Mouse (Mus musculus): ENCODE results near the gene Toe1. TPM values are rescaled to one million over a fixed set of nuclear protein-coding genes. Genes with fewer than 3 reads are reported as not detected.

Toe1 gene
- polyA plus RNA-seq, 1 experiment from 2014 or later, result 32.0 TPM

DNA sequence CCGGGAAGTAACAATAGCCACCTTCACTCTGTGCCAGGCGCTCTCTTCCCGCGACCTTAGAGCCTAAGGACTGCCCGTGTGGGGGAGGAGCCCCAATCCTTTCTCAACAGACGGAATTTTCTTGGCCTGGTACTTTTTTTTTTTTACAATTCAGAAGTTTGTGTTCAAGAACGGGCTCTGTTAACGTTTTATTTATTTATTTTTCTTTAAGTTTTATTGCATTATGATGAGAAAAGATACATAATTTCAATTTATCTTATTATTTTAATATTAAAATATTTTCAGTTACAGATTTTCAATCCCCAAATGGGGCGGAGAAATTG lies 14.2 kb upstream of the Toe1 start, which contains the start of gene Hpdl:
Gene Hpdl (minus strand): TSS at position 14 of the 323 bp plus-strand sequence.
- Histone ChIP-seq H3K27me3 (peaks cover 38% of the 10 kb centered on the region), H3K4me3 (replicated peaks) (peak within 1 kb of the TSS; percentile 47), H3K27ac (no peak within 1 kb of the TSS), H3K4me1 (peaks cover 31% of the 10 kb centered on the region), H3K9me3 (no peaks in the 10 kb centered on the region), H3K36me3 (replicated peaks) (peaks cover 14% of the 10 kb centered on the region), H3K9ac (peak within 1 kb of the TSS; percentile 61), H3K4me2 (peak within 1 kb of the TSS; percentile 94)
- 12% methylated on average over 9 of the region's 9 CpGs for WGBS
- ATAC-seq (ENCODE audit: low FRiP score), result peak; percentile 28; the same call in 1 of the 2 replicates

DNA sequence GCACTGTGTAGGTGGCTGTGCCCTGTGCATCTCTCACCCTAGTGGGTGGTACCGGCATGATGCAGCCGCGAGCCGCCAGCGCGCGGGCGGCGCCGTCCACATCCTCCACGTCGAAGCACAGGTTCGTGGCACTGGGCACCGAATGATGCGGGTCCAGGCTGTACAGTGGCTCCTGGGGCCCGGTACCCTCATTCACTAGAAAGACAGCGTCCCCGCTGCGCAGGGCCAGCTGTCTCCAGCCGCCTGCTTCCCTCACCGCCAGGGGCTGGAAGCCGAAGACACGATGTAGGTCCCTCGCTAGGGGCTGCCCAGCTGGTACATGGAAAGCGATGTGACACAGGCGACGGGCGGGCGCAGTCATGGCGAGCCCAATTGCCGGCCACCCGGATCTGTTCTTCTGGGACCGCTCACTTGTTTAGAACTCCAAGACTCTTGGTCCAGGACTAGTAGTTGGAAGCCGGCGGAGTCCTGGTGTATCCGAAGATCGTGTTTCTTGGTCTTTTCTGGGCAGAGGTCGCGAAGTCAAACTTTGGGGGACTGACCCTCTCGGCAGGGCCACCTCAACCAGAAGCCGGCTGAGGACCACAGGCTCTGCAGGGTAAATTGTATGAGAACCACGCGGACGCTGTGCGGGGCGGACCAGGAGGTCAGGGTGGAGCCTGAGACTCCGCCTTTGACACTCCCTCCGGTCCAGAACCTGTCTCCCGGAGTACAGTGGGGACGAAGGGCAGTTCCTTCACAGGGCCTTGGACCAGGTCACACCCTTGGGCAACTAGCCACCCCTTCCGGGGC lies 13.7 kb upstream of the Toe1 start:
- Histone ChIP-seq H3K4me1 (peaks cover 31% of the 10 kb centered on the region), H3K9ac (peak overlapping the region; percentile 61), H3K4me3 (replicated peaks) (peak overlapping the region; percentile 47), H3K4me2 (peak overlapping the region; percentile 94), H3K27me3 (peaks cover 38% of the 10 kb centered on the region), H3K36me3 (replicated peaks) (peaks cover 20% of the 10 kb centered on the region), H3K27ac (no peak overlapping the region), H3K9me3 (no peaks in the 10 kb centered on the region)
- ATAC-seq (ENCODE audit: low FRiP score), result peak; percentile 70
- WGBS, result under 1% methylated on average over 51 of the region's 51 CpGs

GRCm38 (mm10) chr4:116819968-116820901 lies 12.8 kb upstream of the Toe1 start:
- Histone ChIP-seq H3K36me3 (replicated peaks) (peaks cover 26% of the 10 kb centered on the region), H3K4me1 (peaks cover 28% of the 10 kb centered on the region), H3K9me3 (no peaks in the 10 kb centered on the region), H3K4me3 (replicated peaks) (peak overlapping the region; percentile 47), H3K9ac (peak overlapping the region; percentile 61), H3K4me2 (peak overlapping the region; percentile 94), H3K27ac (no peak overlapping the region), H3K27me3 (peaks cover 38% of the 10 kb centered on the region)
- ATAC-seq (ENCODE audit: low FRiP score), result no peak; the same call in 1 of the 2 replicates
- 22% methylated on average over 32 of the region's 32 CpGs for WGBS

DNA sequence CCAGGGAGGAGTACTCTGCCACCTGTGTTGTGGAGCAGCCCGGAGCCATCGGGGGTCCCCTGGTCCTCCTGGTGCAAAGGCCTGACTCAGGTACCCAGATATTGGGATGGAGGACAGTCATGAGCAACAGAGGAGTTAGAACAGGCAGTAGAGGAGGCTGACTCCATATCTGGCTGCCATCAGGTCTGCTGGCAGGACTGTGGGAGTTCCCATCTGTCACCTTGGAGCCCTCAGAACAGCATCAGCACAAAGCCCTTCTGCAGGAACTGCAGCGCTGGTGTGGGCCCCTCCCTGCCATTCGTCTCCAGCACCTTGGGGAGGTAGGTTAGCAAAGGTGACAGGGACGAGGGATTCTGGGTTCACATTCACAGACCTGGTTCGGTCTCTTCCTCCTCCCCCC lies 10.0 kb upstream of the Toe1 start:
- no peak overlapping the region for H3K27ac ChIP-seq
- H3K4me1 ChIP-seq, result peaks cover 14% of the 10 kb centered on the region
- peaks cover 27% of the 10 kb centered on the region for H3K36me3 ChIP-seq (replicated peaks)
- no peaks in the 10 kb centered on the region for H3K9me3 ChIP-seq
- WGBS, result 96% methylated on average over 6 of the region's 6 CpGs
- H3K9ac ChIP-seq, result no peak overlapping the region; the same call in 1 of the 2 replicates
- no peak overlapping the region for H3K4me3 ChIP-seq (replicated peaks)
- no peak for ATAC-seq (ENCODE audit: low FRiP score)
- peaks cover 29% of the 10 kb centered on the region for H3K27me3 ChIP-seq
- H3K4me2 ChIP-seq, result no peak overlapping the region

- H3K4me3 ChIP-seq (replicated peaks), result no peak overlapping the region
- peaks cover 1% of the 10 kb centered on the region; the same call in 1 of the 2 replicates for H3K4me1 ChIP-seq
- H3K4me2 ChIP-seq, result no peak overlapping the region
- H3K27me3 ChIP-seq, result peaks cover 14% of the 10 kb centered on the region
- H3K9ac ChIP-seq, result no peak overlapping the region
- no peak for ATAC-seq (ENCODE audit: low FRiP score)
- no peaks in the 10 kb centered on the region for H3K9me3 ChIP-seq
- 95% methylated on average over 5 of the region's 5 CpGs for WGBS
- H3K27ac ChIP-seq, result no peak overlapping the region
- peaks cover 27% of the 10 kb centered on the region for H3K36me3 ChIP-seq (replicated peaks)
These were observed 7.8 kb upstream of the Toe1 start for GRCm38 (mm10) chr4:116815276-116815675.

GRCm38 (mm10) chr4:116811012-116811411 lies 3.6 kb upstream of the Toe1 start:
- ATAC-seq (ENCODE audit: low FRiP score), result no peak
- Histone ChIP-seq H3K36me3 (replicated peaks) (peaks cover 8% of the 10 kb centered on the region; the same call in 1 of the 2 replicates), H3K9ac (no peak overlapping the region), H3K4me3 (replicated peaks) (no peak overlapping the region), H3K4me2 (no peak overlapping the region), H3K9me3 (no peaks in the 10 kb centered on the region), H3K4me1 (peaks cover 13% of the 10 kb centered on the region), H3K27ac (no peak overlapping the region), H3K27me3 (no peaks in the 10 kb centered on the region)
- WGBS, result 90% methylated on average over 3 of the region's 3 CpGs

- no peak overlapping the region for H3K9ac ChIP-seq
- ATAC-seq (ENCODE audit: low FRiP score), result no peak
- 39% methylated on average over 5 of the region's 5 CpGs for WGBS
- H3K4me1 ChIP-seq, result no peaks in the 10 kb centered on the region
- H3K36me3 ChIP-seq (replicated peaks), result peaks cover 28% of the 10 kb centered on the region
- H3K4me2 ChIP-seq, result no peak overlapping the region
- no peaks in the 10 kb centered on the region for H3K27me3 ChIP-seq
- no peak overlapping the region for H3K27ac ChIP-seq
- no peaks in the 10 kb centered on the region for H3K9me3 ChIP-seq
- no peak overlapping the region for H3K4me3 ChIP-seq (replicated peaks)
These were observed 7.5 kb downstream of the Toe1 start for GRCm38 (mm10) chr4:116799901-116800300.

DNA sequence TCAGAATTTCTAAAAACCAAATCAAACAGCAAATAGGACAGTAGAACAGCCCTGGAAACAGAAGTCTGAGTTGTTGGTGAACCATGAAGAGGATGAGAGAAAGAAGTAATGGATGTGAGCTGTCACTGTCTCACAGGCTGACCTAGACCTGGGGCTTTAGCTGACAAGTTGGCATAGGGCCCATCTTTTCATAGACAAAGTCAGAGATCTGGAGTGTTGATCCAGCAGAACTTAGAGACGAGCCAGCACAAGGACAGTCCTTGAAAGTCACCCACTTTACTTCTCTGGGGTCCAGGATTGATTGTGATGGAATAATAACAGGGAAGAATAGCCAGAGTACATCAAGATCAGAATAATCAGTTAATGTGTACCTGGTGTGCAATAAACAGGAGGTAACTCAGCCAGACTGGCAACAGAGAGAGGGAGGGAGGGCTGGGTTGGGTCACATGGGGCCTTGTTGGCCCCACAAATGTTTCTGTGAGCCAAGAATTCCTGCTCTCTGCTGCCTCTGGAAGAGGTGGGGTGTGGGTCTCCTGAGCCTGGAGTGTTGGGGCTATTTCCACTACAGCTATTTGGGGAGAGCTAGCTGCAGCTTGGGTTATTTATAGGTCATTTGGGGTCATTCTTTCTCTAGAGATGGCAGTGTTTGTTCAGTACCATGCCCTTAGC lies 10.9 kb downstream of the Toe1 start:
- no peaks in the 10 kb centered on the region for H3K27me3 ChIP-seq
- H3K4me1 ChIP-seq, result no peaks in the 10 kb centered on the region
- no peaks in the 10 kb centered on the region for H3K36me3 ChIP-seq (replicated peaks)
- no peak overlapping the region for H3K9ac ChIP-seq
- H3K9me3 ChIP-seq, result no peaks in the 10 kb centered on the region
- H3K4me3 ChIP-seq (replicated peaks), result no peak overlapping the region
- no peak for ATAC-seq (ENCODE audit: low FRiP score)
- no peak overlapping the region for H3K27ac ChIP-seq
- H3K4me2 ChIP-seq, result no peak overlapping the region
- 84% methylated on average over 1 of the region's 1 CpGs for WGBS

GRCm38 (mm10) chr4:116794273-116794672 lies 13.2 kb downstream of the Toe1 start:
- ATAC-seq (ENCODE audit: low FRiP score), result no peak

DNA sequence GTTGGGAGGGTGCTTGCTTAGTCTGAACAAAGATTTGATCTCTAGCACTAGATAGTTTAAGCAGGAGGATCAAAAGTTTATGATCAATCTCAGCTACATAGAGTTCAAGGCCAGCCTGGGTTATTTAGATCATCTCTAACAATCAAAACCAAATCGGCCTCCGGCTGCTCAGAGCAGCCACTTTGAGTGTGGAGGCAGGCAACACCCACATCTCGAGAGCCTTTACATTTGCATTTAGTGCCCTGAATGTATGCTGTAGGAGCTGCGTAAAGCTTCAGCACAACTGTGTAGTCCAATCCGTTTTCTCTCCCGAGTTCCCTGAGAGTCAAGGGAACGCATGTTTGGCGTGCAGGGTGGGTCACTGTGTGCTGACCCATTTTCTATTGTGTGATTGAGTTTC lies 15.0 kb downstream of the Toe1 start:
- no peaks in the 10 kb centered on the region for H3K27me3 ChIP-seq
- WGBS, result 91% methylated on average over 8 of the region's 8 CpGs
- no peak overlapping the region for H3K9ac ChIP-seq
- no peaks in the 10 kb centered on the region for H3K9me3 ChIP-seq
- no peak overlapping the region for H3K4me2 ChIP-seq
- no peak for ATAC-seq (ENCODE audit: low FRiP score)
- no peaks in the 10 kb centered on the region for H3K4me1 ChIP-seq
- H3K4me3 ChIP-seq (replicated peaks), result no peak overlapping the region
- H3K36me3 ChIP-seq (replicated peaks), result no peaks in the 10 kb centered on the region
- H3K27ac ChIP-seq, result no peak overlapping the region

More at GRCm38 (mm10) chr4:116794273-116794672, 13.2 kb downstream of the Toe1 start:
- H3K4me3 ChIP-seq (replicated peaks), result no peak overlapping the region
- H3K27me3 ChIP-seq, result no peaks in the 10 kb centered on the region
- no peaks in the 10 kb centered on the region for H3K36me3 ChIP-seq (replicated peaks)
- no peak overlapping the region for H3K4me2 ChIP-seq
- H3K9ac ChIP-seq, result no peak overlapping the region
- WGBS, result 75% methylated on average over 2 of the region's 2 CpGs
- H3K27ac ChIP-seq, result no peak overlapping the region
- H3K4me1 ChIP-seq, result no peaks in the 10 kb centered on the region
- H3K9me3 ChIP-seq, result no peaks in the 10 kb centered on the region

GRCm38 (mm10) chr4:116788956-116789355 lies 18.5 kb downstream of the Toe1 start:
- Histone ChIP-seq H3K4me3 (replicated peaks) (no peak overlapping the region), H3K36me3 (replicated peaks) (no peaks in the 10 kb centered on the region), H3K4me1 (no peaks in the 10 kb centered on the region), H3K27ac (no peak overlapping the region), H3K9ac (no peak overlapping the region), H3K27me3 (no peaks in the 10 kb centered on the region), H3K4me2 (no peak overlapping the region), H3K9me3 (no peaks in the 10 kb centered on the region)
- ATAC-seq (ENCODE audit: low FRiP score), result peak; percentile 63; the same call in 1 of the 2 replicates
- 7% methylated on average over 3 of the region's 3 CpGs for WGBS

Measured in forebrain, embryonic 12.5 days (tissue).